Mouse (Mus musculus) heart, postnatal 36 days (tissue): ENCODE measurements around the gene 2410137M14Rik. TPM values are rescaled to one million over a fixed set of nuclear protein-coding genes. Genes with fewer than 3 reads are reported as not detected.
"Not testable (repeated sequence)": the region's sequence is repeated elsewhere in the genome, so short reads cannot be mapped to it uniquely, and the experiment has no call there.

ENCODE experiments used
- DNase-seq, 2 experiments: peaks; one replicate each; pipeline ENCODE4 v3.0.0; 2021 to 2022
- intact Hi-C: fragments of 180-260 bp; cut with DNase I; formaldehyde crosslinking; loops from one replicate; pipeline ENCODE4 v1.15.1; 2025
- total RNA-seq, 2 experiments: library from RNA; stranded (reverse); gene quantifications; 2 replicates each; pipeline ENCODE4 v1.2.3; 2021

The 2410137M14Rik gene
- total RNA-seq, 2 experiments from 2014 or later, result not detected

- intact Hi-C loops, result loop anchor here (5.0 kb wide), 1 partner anchor 103 kb away; the partner anchor contains the start of gene Trim40
- no peak for DNase-seq
Measured at GRCm38 (mm10) chr17:36995448-36995847, 14.4 kb upstream of the 2410137M14Rik start.

- no peak for DNase-seq
- intact Hi-C loops, result no loop called here
Measured at GRCm38 (mm10) chr17:36994528-36994927, 13.5 kb upstream of the 2410137M14Rik start.

DNA sequence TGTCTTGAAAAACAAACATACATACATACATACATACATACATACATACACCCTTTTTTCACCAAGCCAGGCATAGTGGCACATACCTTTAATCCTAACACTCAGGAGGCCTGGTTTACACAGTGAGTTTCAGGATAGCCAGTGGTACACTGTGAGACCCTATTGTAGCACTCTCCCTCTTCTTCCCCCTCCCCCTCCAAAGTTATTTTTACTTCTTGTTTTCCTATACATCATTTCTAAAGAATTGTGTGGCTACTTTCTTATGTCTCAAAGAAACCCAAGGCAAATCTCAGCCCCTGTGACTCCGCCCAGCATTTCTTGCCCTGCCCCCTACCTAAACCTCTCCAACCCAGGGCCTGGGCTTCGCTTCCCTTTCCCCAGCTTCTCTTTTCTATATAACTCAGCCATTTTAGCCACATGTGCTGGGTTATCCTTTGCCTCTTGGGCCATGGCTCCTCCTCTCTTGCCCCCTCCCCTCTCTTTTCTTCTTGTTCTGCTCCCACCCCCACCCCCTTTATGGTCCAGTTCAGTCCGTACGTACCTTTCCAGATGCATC lies 12.8 kb upstream of the 2410137M14Rik start:
- intact Hi-C loops, result no loop called here

GRCm38 (mm10) chr17:36992336-36993104 lies 11.5 kb upstream of the 2410137M14Rik start:
- DNase-seq, result no peak
- intact Hi-C loops, result no loop called here

More for the DNA sequence above, 12.8 kb upstream of the 2410137M14Rik start:
- no peak for DNase-seq

- DNase-seq, intact Hi-C loops: not testable (repeated sequence)
Measured at GRCm38 (mm10) chr17:36990630-36991029, 9.6 kb upstream of the 2410137M14Rik start.

GRCm38 (mm10) chr17:36989437-36989836 lies 8.4 kb upstream of the 2410137M14Rik start, which contains the start of gene H2-M5:
TSS of gene H2-M5 (minus strand) at chr17:36989537.
- no peak for DNase-seq
- intact Hi-C loops, result no loop called here

- intact Hi-C loops, result no loop called here
- no peak for DNase-seq
Measured at GRCm38 (mm10) chr17:36988475-36988874, 7.4 kb upstream of the 2410137M14Rik start.

DNA sequence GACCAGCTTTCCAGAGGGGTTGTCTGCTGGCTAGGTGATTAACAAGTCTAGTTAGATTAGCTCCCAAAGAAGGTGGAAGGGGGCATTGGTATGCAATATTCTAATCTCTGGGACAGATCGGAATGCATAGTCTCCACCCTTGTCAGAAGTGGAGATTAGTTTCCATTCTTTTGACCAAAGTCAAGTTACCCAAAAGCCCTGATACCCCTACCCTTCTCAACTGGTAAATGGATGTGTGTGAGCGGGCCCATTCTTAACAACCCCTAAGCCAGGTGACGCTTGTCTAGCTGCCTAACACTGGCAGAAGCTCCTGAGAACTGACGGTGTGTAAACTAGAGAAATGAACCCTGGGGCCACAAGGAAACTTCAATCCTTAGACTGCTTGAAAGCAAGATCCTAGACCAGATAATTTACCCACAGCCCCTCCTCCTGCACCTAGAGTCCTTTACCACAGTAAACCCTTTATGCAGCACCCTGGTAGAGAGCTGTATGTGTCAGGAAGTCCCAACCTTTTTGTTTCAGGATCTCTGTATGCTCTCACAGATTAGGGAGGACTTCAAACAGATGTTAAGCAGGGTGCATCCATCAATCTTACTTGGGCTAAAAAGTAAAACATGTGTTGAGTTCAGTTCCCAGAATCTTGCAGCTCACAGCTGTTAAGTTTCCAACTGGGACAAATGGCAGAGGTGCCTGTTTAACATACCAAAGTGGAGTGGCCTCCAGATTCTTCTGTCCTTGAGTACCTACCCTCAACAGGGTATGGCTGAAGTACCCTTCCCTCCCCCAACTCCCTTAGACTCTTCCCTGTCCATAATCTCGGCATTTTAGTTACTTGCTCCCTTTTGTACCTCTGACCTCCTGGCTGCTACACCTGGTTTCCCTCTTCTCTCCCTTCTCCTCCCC lies 1.5 kb upstream of the 2410137M14Rik start:
- intact Hi-C loops, result no loop called here
- no peak for DNase-seq

DNA sequence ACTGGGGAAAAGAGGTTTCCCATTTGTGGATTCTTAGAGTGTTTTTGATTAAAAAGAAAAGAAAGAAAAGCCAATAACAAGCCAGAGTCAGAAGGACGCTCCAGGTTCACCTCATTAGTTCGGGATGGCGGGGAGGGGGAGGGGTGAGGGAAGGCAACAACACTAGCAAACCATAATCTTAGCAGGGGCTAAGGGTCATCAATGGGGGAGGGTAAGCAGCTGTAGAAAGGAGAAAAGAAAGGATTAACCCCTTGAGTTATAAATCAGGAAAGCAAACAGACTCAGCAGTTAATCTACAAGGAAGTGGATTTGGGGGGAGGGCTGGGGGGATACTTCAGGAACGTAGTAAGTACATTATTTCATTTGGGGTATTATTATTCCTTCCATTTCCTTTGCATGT lies 808 bp upstream of the 2410137M14Rik start:
- intact Hi-C loops, result no loop called here
- no peak for DNase-seq

GRCm38 (mm10) chr17:36973271-36973787 lies 7.7 kb downstream of the 2410137M14Rik start:
- no peak for DNase-seq
- intact Hi-C loops, result no loop called here

DNA sequence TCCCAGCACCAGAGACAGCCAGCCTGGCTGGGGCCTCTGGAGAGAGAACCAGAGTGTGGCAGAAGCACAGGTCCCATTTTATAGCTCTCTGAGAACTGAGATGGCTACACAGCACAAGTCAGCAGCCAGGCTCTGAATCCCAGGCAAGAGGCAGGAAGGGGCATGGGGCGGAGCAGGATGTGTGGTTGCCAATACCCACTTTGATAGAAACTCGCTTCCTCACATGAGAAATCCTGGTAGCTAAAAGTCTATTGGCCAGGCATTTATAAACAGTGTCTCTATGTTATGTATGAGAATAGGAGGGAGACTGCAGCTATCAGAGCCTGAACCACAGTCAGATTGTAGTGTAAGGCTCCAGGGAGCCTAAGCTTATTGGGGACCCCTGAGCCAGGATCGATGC lies 8.2 kb downstream of the 2410137M14Rik start:
- no peak for DNase-seq
- intact Hi-C loops, result no loop called here

DNA sequence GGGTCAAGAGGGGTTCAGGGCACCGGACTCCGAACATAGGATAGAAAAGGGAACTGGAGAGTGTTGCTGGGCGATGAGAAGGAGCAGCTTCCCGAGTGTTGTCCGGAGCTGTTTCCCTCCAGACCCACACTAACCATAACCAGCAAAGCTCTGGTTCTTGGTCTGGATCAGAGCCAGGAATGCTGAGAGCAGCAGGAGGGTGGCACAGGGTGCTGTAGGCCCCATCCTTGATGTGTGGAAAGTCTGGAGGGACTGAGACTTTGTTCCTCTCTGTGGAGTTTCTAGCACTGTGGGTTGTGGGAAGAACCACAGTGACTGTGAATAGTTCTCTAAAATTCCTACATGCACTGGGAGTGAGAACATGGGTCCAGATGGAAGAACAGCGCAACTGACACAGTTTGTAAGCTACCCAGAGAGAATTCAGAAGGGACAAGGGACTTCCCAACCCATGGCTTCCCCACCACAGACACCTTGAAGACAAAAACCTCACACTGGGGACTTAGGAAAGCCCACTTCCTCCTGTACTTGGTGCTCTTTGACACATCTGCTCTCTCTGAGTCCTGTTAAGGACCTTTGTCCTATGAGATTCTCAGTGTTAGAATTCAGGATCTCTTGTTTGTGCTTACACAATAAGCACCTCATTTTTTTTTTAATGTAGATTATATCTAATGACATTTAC lies 9.7 kb downstream of the 2410137M14Rik start:
- DNase-seq, result no peak
- intact Hi-C loops, result no loop called here

- DNase-seq, result no peak
- intact Hi-C loops, result no loop called here
Measured at GRCm38 (mm10) chr17:36970316-36970890, 10.6 kb downstream of the 2410137M14Rik start.

- intact Hi-C loops, result no loop called here
- no peak for DNase-seq
Measured at GRCm38 (mm10) chr17:36966875-36967274, 14.2 kb downstream of the 2410137M14Rik start.

DNA sequence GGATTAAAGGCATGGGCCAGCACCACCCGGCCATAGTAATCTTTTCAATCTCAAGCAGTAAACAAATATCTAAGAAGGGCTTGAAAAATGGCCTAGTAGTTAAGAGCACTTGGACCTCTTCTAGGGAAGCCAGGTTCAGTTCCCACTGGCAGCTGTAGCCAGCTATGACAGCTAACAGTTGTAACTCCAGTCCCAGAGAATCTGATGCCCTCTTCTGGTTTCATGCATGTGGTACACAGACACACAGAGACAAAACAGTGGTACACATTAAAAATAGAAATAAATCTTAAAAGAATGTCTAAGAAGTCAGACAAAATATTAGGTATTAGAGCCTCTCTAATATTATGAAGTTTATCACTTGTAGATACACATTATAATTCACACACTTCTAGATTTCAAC lies 19.9 kb downstream of the 2410137M14Rik start:
- intact Hi-C loops, result no loop called here
- no peak for DNase-seq

DNA sequence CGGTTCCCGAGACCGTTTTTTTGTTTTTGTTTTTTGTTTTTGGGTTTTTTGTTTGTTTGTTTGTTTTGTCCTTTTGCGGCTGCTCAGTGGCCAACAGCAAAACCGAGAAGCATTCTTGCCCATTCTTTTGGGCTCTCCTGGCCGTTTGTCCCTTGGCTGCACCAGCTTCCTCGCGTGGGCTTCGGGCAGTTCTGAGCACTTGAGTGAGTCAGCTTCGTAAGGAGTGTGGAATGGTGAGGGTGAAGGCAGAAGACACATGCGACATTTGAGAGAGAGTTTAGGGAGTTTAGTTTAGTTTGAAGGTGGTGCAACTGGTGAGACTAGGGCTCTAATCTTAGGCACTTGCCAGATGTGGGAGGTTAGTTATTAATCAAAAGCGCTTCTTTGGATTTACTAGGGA lies 22.2 kb downstream of the 2410137M14Rik start:
- intact Hi-C loops, result loop anchor here (2.0 to 5.0 kb wide), 3 partner anchors 44 to 122 kb away; partner anchors contain the start of genes Gabbr1 and Trim26
- no peak for DNase-seq

DNA sequence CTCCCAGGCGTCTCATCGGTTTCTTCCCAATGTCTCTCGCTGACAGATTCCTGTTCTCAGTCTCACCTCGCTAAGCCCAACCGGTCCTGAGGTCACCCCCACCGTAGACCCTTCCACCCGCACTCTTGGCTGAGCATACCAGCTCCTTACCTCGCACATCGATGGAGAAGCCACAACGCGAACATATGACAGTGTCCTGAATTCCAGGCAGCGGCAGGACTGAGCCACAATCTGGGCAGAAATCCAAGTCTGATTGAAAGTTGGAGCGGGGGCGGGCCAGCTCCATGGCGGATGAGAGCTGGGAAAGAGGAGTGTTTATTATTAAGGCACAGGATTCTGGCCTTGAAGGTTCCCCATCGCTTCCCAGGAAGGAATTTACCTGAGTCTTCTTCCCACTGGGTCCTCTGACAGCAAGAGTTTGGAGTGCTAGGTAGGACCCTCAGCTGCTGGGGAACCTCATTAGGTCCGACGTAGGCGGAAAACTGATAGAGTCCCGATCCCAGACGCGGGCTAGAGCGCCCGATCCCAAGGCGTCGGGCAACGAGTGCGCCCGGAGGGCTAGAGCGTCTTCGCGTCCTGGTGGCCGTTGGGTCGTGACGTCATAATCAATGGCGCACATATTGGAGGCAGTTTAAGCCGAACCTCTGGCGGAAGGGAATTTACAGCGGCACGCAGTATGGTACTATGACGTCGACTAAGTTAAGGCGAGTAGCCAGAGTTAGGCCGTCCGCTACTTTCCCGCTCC lies 22.9 kb downstream of the 2410137M14Rik start, which contains the start of the genes Znrd1 and Znrd1as:
Znrd1 (minus strand) TSS at position 561 of the 745 bp plus-strand sequence.
Znrd1as (plus strand) TSS at position 594 of the 745 bp plus-strand sequence.
- intact Hi-C loops, result loop anchor here (2.0 to 5.0 kb wide), 3 partner anchors 43 to 121 kb away; partner anchors contain the start of genes Gabbr1 and Trim26
- DNase-seq, result peak; percentile 90 to 95

DNA sequence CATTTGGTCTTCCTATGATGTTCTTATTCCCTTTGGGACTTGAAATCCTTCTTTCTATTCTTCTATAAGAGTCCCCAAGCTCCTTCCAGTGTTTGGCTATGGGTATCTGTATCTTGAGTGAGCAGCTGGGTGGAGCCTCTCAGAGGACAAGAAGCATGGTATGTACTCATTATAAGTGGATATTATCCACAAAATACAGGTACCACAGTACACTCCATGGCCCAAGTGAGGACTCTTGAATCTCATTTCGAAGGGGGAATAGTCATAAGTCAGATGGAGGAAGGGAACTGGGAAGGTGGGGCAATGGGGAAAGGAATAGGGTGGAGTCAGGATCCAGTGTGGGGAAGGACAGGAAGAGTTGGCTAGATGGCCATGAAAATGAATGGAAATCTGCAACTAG lies 28.0 kb downstream of the 2410137M14Rik start:
- no peak for DNase-seq
- intact Hi-C loops, result no loop called here

GRCm38 (mm10) chr17:36952631-36953030 lies 28.4 kb downstream of the 2410137M14Rik start:
- intact Hi-C loops, result no loop called here

More at GRCm38 (mm10) chr17:36952631-36953030, 28.4 kb downstream of the 2410137M14Rik start:
- DNase-seq, result no peak
